Comparison of ENCODE assay signal across 26 mouse cellular contexts in the genomic region with DNA sequence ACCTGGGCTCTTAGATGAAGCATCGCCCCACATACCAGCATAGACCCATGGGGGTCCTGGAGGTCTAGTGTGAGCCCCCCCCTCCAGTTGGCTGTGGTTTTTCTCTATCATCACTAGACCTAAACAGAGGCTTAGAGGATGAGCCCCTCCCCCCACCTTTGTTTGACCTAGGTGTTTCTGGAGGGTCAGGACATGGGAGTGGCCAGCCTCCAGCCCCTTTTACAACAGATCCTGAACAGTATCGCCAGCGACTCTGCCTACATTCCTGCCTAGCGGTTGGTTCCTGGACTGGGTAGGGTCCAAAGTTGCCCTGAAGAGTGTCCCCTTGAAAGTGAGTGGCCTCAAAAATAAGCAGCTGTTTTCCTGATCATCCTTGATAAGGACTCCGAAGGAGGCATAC. TPM values are rescaled to one million over a fixed set of nuclear protein-coding genes. Genes with fewer than 3 reads are reported as not detected.
DNase-seq lines count a peak whose midpoint lies in the region; ATAC-seq and TF ChIP-seq lines count a peak whose summit lies in the region.
"Had no signal": no experiment of that assay in that cellular context is flagged by ENCODE, and none has a peak within 500 bp of the region (broad histone marks: within the 10 kb centered on the region; RNA-seq: fewer than 3 reads in every experiment).

No protein-coding gene starts in this region.

- H3K9me3 ChIP-seq in ES-Bruce4 (replicated peaks; ENCODE audit: control insufficient read depth, insufficient read depth, low read length, poor library complexity, severe bottlenecking) (no peaks in the 10 kb centered on the region), ES-E14 (ENCODE audit: control insufficient read depth, insufficient read depth, low read depth, low read length) (no peaks in the 10 kb centered on the region)
- H3K9me3 ChIP-seq in forebrain, embryonic 13.5 days (replicated peaks), result no peaks in the 10 kb centered on the region
- H3K9me3 ChIP-seq: embryonic facial prominence, embryonic 13.5 days; embryonic facial prominence, embryonic 15.5 days; forebrain, embryonic 10.5 days; forebrain, embryonic 12.5 days; forebrain, embryonic 15.5 days had no signal

- no peak overlapping the region for H3K27ac ChIP-seq in testis, adult 2 months (ENCODE audit: control insufficient read depth, insufficient read depth, low read depth, low read length)
- peak overlapping the region; percentile 88 for H3K27ac ChIP-seq in ES-Bruce4 (ENCODE audit: insufficient read depth, low read length)
- peak overlapping the region; percentile 89; the same call in 1 of the 2 replicates for H3K27ac ChIP-seq in ES-E14 (ENCODE audit: insufficient read depth, low read depth, low read length, poor library complexity, severe bottlenecking)
- no peak overlapping the region for H3K27ac ChIP-seq in forebrain, embryonic 13.5 days
- H3K27ac ChIP-seq: embryonic facial prominence, embryonic 13.5 days; embryonic facial prominence, embryonic 15.5 days; forebrain, embryonic 10.5 days; forebrain, embryonic 12.5 days; forebrain, embryonic 15.5 days had no signal

- in situ Hi-C loops in ES-E14 (cut with MboI; ENCODE audit: low sequenced_read_pairs in 2 of 2, unreplicated experiment in 2 of 2), result no loop called here

- TF ChIP-seq EP300 in ES-Bruce4 (IDR thresholded peaks at IDR 0.05; ENCODE audit: insufficient read depth, low read depth, low read length), result peak; percentile 90

- ATAC-seq in forebrain, embryonic 13.5 days, result no peak
- ATAC-seq: forebrain, embryonic 15.5 days; forebrain, postnatal 0 days had no signal

- peak overlapping the region; percentile 15; the same call in 1 of the 2 replicates for H3K4me3 ChIP-seq in testis, adult 2 months (ENCODE audit: control insufficient read depth, low read depth, low read length)
- H3K4me3 ChIP-seq in ES-Bruce4 (ENCODE audit: low read depth, low read length), result peak overlapping the region; percentile 50
- peak overlapping the region in 1 of 2 experiments; percentile 54; a peak in 3 of 4 replicates for H3K4me3 ChIP-seq in ES-E14 (ENCODE audit: insufficient read depth in 1 of 2, low read depth in 1 of 2, low read length in 2 of 2, poor library complexity in 1 of 2, severe bottlenecking in 1 of 2)
- no peak overlapping the region for H3K4me3 ChIP-seq in forebrain, embryonic 13.5 days
- H3K4me3 ChIP-seq: embryonic facial prominence, embryonic 13.5 days; embryonic facial prominence, embryonic 15.5 days; erythroblast, embryonic 14.5 days; forebrain, embryonic 10.5 days; forebrain, embryonic 12.5 days; forebrain, embryonic 15.5 days had no signal

- H3K27me3 ChIP-seq in testis, adult 2 months (ENCODE audit: control insufficient read depth, insufficient read depth, low read length), result no peaks in the 10 kb centered on the region
- no peaks in the 10 kb centered on the region for H3K27me3 ChIP-seq in ES-Bruce4 (ENCODE audit: control insufficient read depth, insufficient read depth, low read length, poor library complexity, severe bottlenecking)
- peaks cover 20% of the 10 kb centered on the region for H3K27me3 ChIP-seq in forebrain, embryonic 13.5 days
- H3K27me3 ChIP-seq: forebrain, embryonic 15.5 days had no signal

- 90% methylated on average over 5 of the region's 5 CpGs for WGBS in forebrain, embryonic 13.5 days

- H3K36me3 ChIP-seq in testis, adult 2 months (ENCODE audit: control insufficient read depth, insufficient read depth, low read length), result no peaks in the 10 kb centered on the region
- no peaks in the 10 kb centered on the region for H3K36me3 ChIP-seq in ES-Bruce4 (ENCODE audit: control insufficient read depth, insufficient read depth, low read length, poor library complexity, severe bottlenecking)
- H3K36me3 ChIP-seq in ES-E14 (ENCODE audit: control insufficient read depth, insufficient read depth, low read length, poor library complexity, severe bottlenecking), result no peaks in the 10 kb centered on the region
- no peaks in the 10 kb centered on the region for H3K36me3 ChIP-seq in forebrain, embryonic 13.5 days (ENCODE audit: poor library complexity, severe bottlenecking)
- H3K36me3 ChIP-seq: embryonic facial prominence, embryonic 13.5 days; embryonic facial prominence, embryonic 15.5 days; forebrain, embryonic 10.5 days; forebrain, embryonic 12.5 days; forebrain, embryonic 15.5 days had no signal

- H3K9ac ChIP-seq in ES-Bruce4 (ENCODE audit: low read depth, poor library complexity, severe bottlenecking) (peak overlapping the region; percentile 38; the same call in 1 of the 2 replicates), ES-E14 (ENCODE audit: insufficient read depth, low read depth, low read length, poor library complexity, severe bottlenecking) (peak overlapping the region; percentile 28; the same call in 1 of the 2 replicates)
- H3K9ac ChIP-seq in forebrain, embryonic 13.5 days, result no peak overlapping the region
- H3K9ac ChIP-seq: embryonic facial prominence, embryonic 13.5 days; embryonic facial prominence, embryonic 15.5 days; forebrain, embryonic 12.5 days; forebrain, embryonic 15.5 days; forebrain, postnatal 0 days had no signal

- DNase-seq in testis, postnatal 10 days (ENCODE audit: low spot score), result no peak
- DNase-seq in ES-E14 (ENCODE audit: low read depth, low spot score) (no peak), ZHBTc4 (ENCODE audit: low read depth, low spot score) (peak; percentile 68)
- DNase-seq in kidney, postnatal 36 days, result no peak
- DNase-seq in thymus, postnatal 36 days, result no peak
- DNase-seq: adrenal gland, postnatal 25 days; cerebellum, adult 11 months; cerebellum, adult 18-20 months; cerebellum, adult 8-10 months; cerebellum, adult 9-11 months; cerebellum, postnatal 14 days; cerebellum, postnatal 36 days; embryo, embryonic 11 days; forebrain, postnatal 0 days had no signal

- peaks cover 2% of the 10 kb centered on the region for H3K4me1 ChIP-seq in testis, adult 2 months (ENCODE audit: control insufficient read depth, insufficient read depth, low read length)
- peaks cover 18% of the 10 kb centered on the region for H3K4me1 ChIP-seq in ES-Bruce4 (ENCODE audit: control insufficient read depth, insufficient read depth, low read length)
- peaks cover 27 to 60% of the 10 kb centered on the region in 2 experiments for H3K4me1 ChIP-seq in ES-E14 (ENCODE audit: control insufficient read depth in 2 of 2, insufficient read depth in 2 of 2, low read length in 2 of 2, poor library complexity in 1 of 2)
- peaks cover 6% of the 10 kb centered on the region for H3K4me1 ChIP-seq in forebrain, embryonic 13.5 days

- H3K4me2 ChIP-seq in forebrain, embryonic 13.5 days, result no peak overlapping the region
- H3K4me2 ChIP-seq: embryonic facial prominence, embryonic 13.5 days; embryonic facial prominence, embryonic 15.5 days; forebrain, embryonic 12.5 days; forebrain, embryonic 15.5 days had no signal

- TF ChIP-seq POLR2A in testis, adult 2 months (IDR thresholded peaks at IDR 0.05; ENCODE audit: control insufficient read depth, low read depth, low read length), result no peak
- peak; percentile 14 for TF ChIP-seq POLR2A in ES-Bruce4 (IDR thresholded peaks at IDR 0.05; ENCODE audit: insufficient read depth, low read length)

- TF ChIP-seq CTCF in testis, adult 2 months (IDR thresholded peaks at IDR 0.05; ENCODE audit: control insufficient read depth, insufficient read depth, insufficient replicate concordance, low read depth, low read length), result no peak
- no peak for TF ChIP-seq CTCF in ES-Bruce4 (IDR thresholded peaks at IDR 0.05; ENCODE audit: low read depth, low read length)

TF ChIP-seq in ES-E14, 5 proteins besides CTCF, POLR2A, EP300 and RAD21:
- TF ChIP-seq ZNF384 (IDR thresholded peaks at IDR 0.05; ENCODE audit: low read depth, low read length), result no peak
- no peak for TF ChIP-seq CHD2 (IDR thresholded peaks at IDR 0.05; ENCODE audit: low read depth, low read length)
- no peak for TF ChIP-seq MAFK (IDR thresholded peaks at IDR 0.05; ENCODE audit: insufficient read depth, low read depth, low read length)
- no peak for TF ChIP-seq HCFC1 (IDR thresholded peaks at IDR 0.05; ENCODE audit: borderline replicate concordance, insufficient read depth, low read length)
- no peak for TF ChIP-seq ZC3H11A (IDR thresholded peaks at IDR 0.05; ENCODE audit: borderline replicate concordance, low read depth, low read length)

RNA-seq across cellular contexts. Expression of gene Grhl3, which starts 5.1 kb away (rescaled TPM):
- polyA plus RNA-seq in testis, adult 2 months (2012; rRNA removed), result 0.64 and 0.69 TPM in 2 replicates
- polyA plus RNA-seq in ES-Bruce4 (2011; ENCODE audit: insufficient read depth, insufficient read length, low read depth, missing spikeins), result 18.0 and 21.5 TPM in 2 replicates
- total RNA-seq in ES-E14 (2012; rRNA removed), result 6.2 and 6.7 TPM in 2 replicates
- polyA plus RNA-seq in forebrain, embryonic 13.5 days (2015; fragmentation: Nextera tagmentation; extraction: Ambion mirVana), result 0.63 and 0.79 TPM in 2 replicates
- total RNA-seq: adrenal gland, postnatal 25 days; common myeloid progenitor, adult 5-6 weeks; MEL had no signal
- polyA plus RNA-seq: adrenal gland, adult 2 months; erythroblast, embryonic 14.5 days had no signal

Comparison
In these comparisons a context has a peak if more than half of its experiments do, and no peak if none do; other contexts are left out.
1. H3K27ac ChIP-seq: peak in ES-Bruce4 (single experiment) and ES-E14 (single experiment); none in testis, adult 2 months (single experiment) and forebrain, embryonic 13.5 days (single experiment).
2. RNA of gene Grhl3, which starts 5.1 kb away (polyA plus RNA-seq): 18.0 to 21.5 TPM in ES-Bruce4; 0.64 to 0.69 TPM in testis, adult 2 months and 0.63 to 0.79 TPM in forebrain, embryonic 13.5 days; every median in the first group is over 10 times any median in the second.